Mouse (Mus musculus) testis, adult 2 months (tissue): ENCODE measurements around the gene Itgb3.

Experiments
- CTCF ChIP-seq: fragments of 200-500 bp; IDR thresholded peaks from 2 replicates; pipeline ENCODE4 v1.5.1; 2012; ENCODE audit warnings: low read depth, mild to moderate bottlenecking, inconsistent platforms, low read length, moderate library complexity; ENCODE audit not compliant: control insufficient read depth, insufficient read depth, insufficient replicate concordance
- POLR2A ChIP-seq: fragments of 200-500 bp; IDR thresholded peaks from 2 replicates; pipeline ENCODE4 v1.6.1; 2012; ENCODE audit warnings: low read depth, mild to moderate bottlenecking, inconsistent platforms, low read length, moderate library complexity; ENCODE audit not compliant: control insufficient read depth

DNA sequence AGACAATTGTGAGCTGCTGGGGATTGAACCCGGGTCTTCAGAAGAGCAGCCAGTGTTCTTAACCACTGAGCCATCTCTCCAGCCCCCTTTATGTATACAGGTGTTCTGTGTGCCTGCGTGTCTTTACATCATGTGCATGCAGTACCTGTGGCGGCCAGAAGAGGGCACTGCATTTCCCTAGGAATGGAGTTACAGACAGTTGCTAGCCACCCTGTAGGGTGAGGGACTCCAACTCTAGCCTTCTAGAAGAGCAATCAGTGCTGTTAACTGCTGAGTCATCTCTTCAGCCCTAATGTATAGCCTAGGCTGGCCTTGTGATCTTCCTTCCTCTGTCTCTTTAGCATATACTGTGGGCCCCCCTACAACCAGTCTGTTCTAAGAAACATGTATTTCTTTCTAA is 40.8 kb downstream of the Itgb3 start:
- TF ChIP-seq POLR2A (no peak), CTCF (peak; percentile 90; the same call in 1 of the 2 replicates)
